Mouse (Mus musculus) CH12.LX (cell line): ENCODE results near the gene Lrmda. TPM values are rescaled to one million over a fixed set of nuclear protein-coding genes. Genes with fewer than 3 reads are reported as not detected.

Experiments
- DNase-seq: peaks from one replicate; pipeline ENCODE4 v3.0.0-alpha.2; 2013; ENCODE audit errors: extremely low read depth
- H3K27ac ChIP-seq: 2 replicates; pipeline ENCODE4 v1.5.1; 2012; ENCODE audit warnings: low read depth, mild to moderate bottlenecking, control low read depth, moderate library complexity; ENCODE audit not compliant: insufficient read depth
- H3K27me3 ChIP-seq: replicated peaks from 2 replicates; pipeline ENCODE3; 2012; ENCODE audit warnings: inconsistent platforms
- H3K36me3 ChIP-seq, 2 experiments: replicated peaks in 1 of 2; 2 replicates each; pipeline versions ENCODE3 to v1.6.1; 2012; ENCODE audit warnings: inconsistent platforms in 1 of 2, low read length in 1 of 2, mild to moderate bottlenecking in 1 of 2, mixed read lengths in 1 of 2, moderate library complexity in 1 of 2; ENCODE audit not compliant: control insufficient read depth in 1 of 2, insufficient read depth in 1 of 2
- H3K4me1 ChIP-seq, 2 experiments: 2 replicates each; pipeline ENCODE4 v1.6.1; 2012; ENCODE audit warnings: inconsistent platforms in 1 of 2, moderate library complexity in 1 of 2; ENCODE audit not compliant: insufficient read depth in 2 of 2, control insufficient read depth in 1 of 2
- H3K4me2 ChIP-seq: 2 replicates; pipeline ENCODE4 v1.6.1; 2012; ENCODE audit warnings: low read depth, mild to moderate bottlenecking, control low read depth; ENCODE audit not compliant: poor library complexity, insufficient read depth, severe bottlenecking
- H3K4me3 ChIP-seq, 3 experiments: fragments of 150-350 bp in 1 of 3; sonication (generic) in 1 of 3; replicated peaks in 1 of 3; 2 replicates each; pipeline versions ENCODE3 to v1.5.1; 2011 to 2012; ENCODE audit warnings: low read depth in 2 of 3, low read length in 2 of 3, mild to moderate bottlenecking in 2 of 3, moderate library complexity in 2 of 3, control low read depth in 1 of 3, improper control_type of control experiment in 1 of 3, inconsistent platforms in 1 of 3, mixed read lengths in 1 of 3; ENCODE audit not compliant: poor library complexity in 1 of 3
- H3K79me2 ChIP-seq: replicated peaks from 2 replicates; pipeline ENCODE4 v1.6.1; 2012; ENCODE audit warnings: mild to moderate bottlenecking, moderate library complexity; ENCODE audit not compliant: control insufficient read depth, poor library complexity, insufficient read depth, severe bottlenecking; ENCODE audit errors: extremely low read depth
- H3K9ac ChIP-seq: 2 replicates; pipeline ENCODE4 v1.6.1; 2012; ENCODE audit warnings: low read depth, mild to moderate bottlenecking, control low read depth, moderate library complexity; ENCODE audit not compliant: insufficient read depth
- H3K9me3 ChIP-seq: replicated peaks from 2 replicates; pipeline ENCODE3; 2012; ENCODE audit warnings: low read length, inconsistent platforms, mixed read lengths
- BHLHE40 ChIP-seq: IDR thresholded peaks from 2 replicates; pipeline ENCODE4 v1.6.1; 2011; ENCODE audit warnings: mild to moderate bottlenecking, low read depth, low read length, improper control_type of control experiment
- CTCF ChIP-seq, 2 experiments: IDR thresholded peaks in 1 of 2; conservative IDR thresholded peaks in 1 of 2; 2 replicates each; pipeline ENCODE4 v1.5.1; 2011 to 2012; ENCODE audit warnings: low read depth in 2 of 2, low read length in 2 of 2, improper control_type of control experiment in 1 of 2, inconsistent platforms in 1 of 2, mild to moderate bottlenecking in 1 of 2, moderate library complexity in 1 of 2
- ELF1 ChIP-seq: IDR thresholded peaks from 2 replicates; pipeline ENCODE4 v1.6.1; 2014; ENCODE audit warnings: low read depth, mild to moderate bottlenecking, inconsistent platforms, low read length, improper control_type of control experiment
- ETS1 ChIP-seq: conservative IDR thresholded peaks from 2 replicates; pipeline ENCODE4 v1.6.1; 2012; ENCODE audit warnings: low read depth, mild to moderate bottlenecking, inconsistent platforms, low read length, improper control_type of control experiment, moderate library complexity
- GABPA ChIP-seq: IDR thresholded peaks from 2 replicates; pipeline ENCODE4 v1.6.1; 2012; ENCODE audit warnings: low read depth, low read length, improper control_type of control experiment, inconsistent platforms; ENCODE audit not compliant: insufficient replicate concordance
- HCFC1 ChIP-seq: IDR thresholded peaks from 2 replicates; pipeline ENCODE4 v1.6.1; 2012; ENCODE audit warnings: low read depth, mild to moderate bottlenecking, inconsistent platforms, low read length, improper control_type of control experiment
- JUND ChIP-seq: conservative IDR thresholded peaks from 2 replicates; pipeline ENCODE4 v1.6.1; 2011; ENCODE audit warnings: low read depth, low read length, improper control_type of control experiment
- KAT2A ChIP-seq: IDR thresholded peaks from 2 replicates; pipeline ENCODE4 v1.6.1; 2012; ENCODE audit warnings: low read length, improper control_type of control experiment, inconsistent platforms; ENCODE audit not compliant: insufficient replicate concordance
- MAFK ChIP-seq: IDR thresholded peaks from 2 replicates; pipeline ENCODE4 v1.6.1; 2011; ENCODE audit warnings: low read length, improper control_type of control experiment; ENCODE audit not compliant: insufficient replicate concordance
- MAX ChIP-seq: IDR thresholded peaks from 2 replicates; pipeline ENCODE4 v1.6.1; 2011; ENCODE audit warnings: low read length, improper control_type of control experiment
- MAZ ChIP-seq: IDR thresholded peaks from 2 replicates; pipeline ENCODE4 v1.6.1; 2012; ENCODE audit warnings: low read depth, mild to moderate bottlenecking, inconsistent platforms, low read length, improper control_type of control experiment, moderate library complexity
- MEF2A ChIP-seq: IDR thresholded peaks from 2 replicates; pipeline ENCODE4 v1.6.1; 2014; ENCODE audit warnings: low read depth, mild to moderate bottlenecking, inconsistent platforms, low read length, improper control_type of control experiment, borderline replicate concordance
- MXI1 ChIP-seq: IDR thresholded peaks from 2 replicates; pipeline ENCODE4 v1.6.1; 2011; ENCODE audit warnings: mild to moderate bottlenecking, low read depth, low read length, improper control_type of control experiment
- NELFE ChIP-seq: IDR thresholded peaks from 2 replicates; pipeline ENCODE4 v1.6.1; 2011; ENCODE audit warnings: low read depth, low read length, improper control_type of control experiment
- NRF1 ChIP-seq: IDR thresholded peaks from 2 replicates; pipeline ENCODE4 v1.6.1; 2014; ENCODE audit warnings: low read depth, mild to moderate bottlenecking, inconsistent platforms, low read length, improper control_type of control experiment, moderate library complexity
- PAX5 ChIP-seq: IDR thresholded peaks from 2 replicates; pipeline ENCODE4 v1.6.1; 2012; ENCODE audit warnings: low read length, inconsistent platforms, mixed read lengths
- POLR2A ChIP-seq: IDR thresholded peaks from 2 replicates; pipeline ENCODE4 v1.6.1; 2011; ENCODE audit warnings: low read depth, mild to moderate bottlenecking, improper control_type of control experiment, low read length
- RAD21 ChIP-seq: IDR thresholded peaks from 2 replicates; pipeline ENCODE4 v1.6.1; 2011; ENCODE audit warnings: low read depth, mild to moderate bottlenecking, low read length, improper control_type of control experiment, moderate library complexity
- SIN3A ChIP-seq: IDR thresholded peaks from 2 replicates; pipeline ENCODE4 v1.6.1; 2012; ENCODE audit warnings: low read length, improper control_type of control experiment, inconsistent platforms
- TBP ChIP-seq: conservative IDR thresholded peaks from 2 replicates; pipeline ENCODE4 v1.6.1; 2011; ENCODE audit warnings: low read depth, low read length, improper control_type of control experiment
- USF1 ChIP-seq: IDR thresholded peaks from 2 replicates; pipeline ENCODE4 v1.6.1; 2014; ENCODE audit warnings: low read depth, mild to moderate bottlenecking, inconsistent platforms, low read length, improper control_type of control experiment
- USF2 ChIP-seq: conservative IDR thresholded peaks from 2 replicates; pipeline ENCODE4 v1.6.1; 2011; ENCODE audit warnings: low read depth, low read length, improper control_type of control experiment
- ZKSCAN1 ChIP-seq: IDR thresholded peaks from 2 replicates; pipeline ENCODE4 v1.6.1; 2012; ENCODE audit warnings: low read depth, inconsistent platforms, low read length, improper control_type of control experiment, borderline replicate concordance
- ZMIZ1 ChIP-seq: IDR thresholded peaks from 2 replicates; pipeline ENCODE4 v1.6.1; 2012; ENCODE audit warnings: low read depth, mild to moderate bottlenecking, inconsistent platforms, low read length, improper control_type of control experiment
- ZNF384 ChIP-seq: IDR thresholded peaks from 2 replicates; pipeline ENCODE4 v1.6.1; 2012; ENCODE audit warnings: low read depth, low read length, improper control_type of control experiment, inconsistent platforms
- dilution Hi-C: fragments of 300-500 bp; cut with MboI; formaldehyde crosslinking; loops from 2 replicates; pipeline ENCODE4 v1.14.3; 2020; ENCODE audit warnings: low sequenced_read_pairs; ENCODE audit not compliant: extremely low pct_unique_long_range_greater_than_20kb, extremely low pct_ligation_motif_present
- in situ Hi-C: fragments of 300-500 bp; cut with MboI; formaldehyde crosslinking; loops from 3 replicates; pipeline ENCODE4 v1.14.3; 2019; ENCODE audit warnings: low sequenced_read_pairs, low pct_ligation_motif_present, low pct_unique_long_range_greater_than_20kb, mixed read lengths
- polyA plus RNA-seq: library from polyadenylated mRNA; unstranded; fragments of >175 nt; gene quantifications from 2 replicates; pipeline ENCODE4 v1.2.1, GENCODE M21; 2012; ENCODE audit warnings: low read depth; ENCODE audit not compliant: insufficient read length
- total RNA-seq, 2 experiments: library from RNA; depleted of rRNA; stranded (reverse); fragments of 300-350 nt in 1 of 2; fragments of >200 nt in 1 of 2; gene quantifications; 2 replicates each; pipeline ENCODE4 v1.2.3; 2012 to 2014

Lrmda gene
- total and polyA plus RNA-seq, 3 experiments = 0.89 to 3.7 (median 1.9) TPM

DNA sequence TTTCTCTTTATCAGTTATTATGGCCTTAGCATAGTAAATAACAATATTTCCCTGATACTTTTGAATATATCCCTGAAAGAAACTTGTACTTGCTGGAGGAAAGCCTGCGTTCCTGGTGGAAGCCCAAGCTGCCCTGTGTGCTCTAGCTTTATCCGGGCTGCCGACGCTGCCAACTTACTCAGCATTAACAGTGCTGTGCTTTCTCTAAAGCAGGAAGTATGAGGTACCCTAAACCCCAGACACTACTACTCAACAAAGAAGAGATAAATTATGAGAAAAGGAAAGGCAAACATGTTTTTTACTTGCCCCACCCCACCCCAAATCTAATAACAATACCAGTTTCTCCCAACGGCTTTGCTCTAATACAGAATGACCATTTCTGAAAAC lies 240.5 kb downstream of the Lrmda start:
- dilution Hi-C loops = no loop called here
- TF ChIP-seq SIN3A (no peak), PAX5 (no peak), JUND (no peak), ETS1 (no peak), BHLHE40 (no peak), ELF1 (no peak), CTCF (conservative IDR thresholded peaks at IDR 0.05 in 1 of 2, IDR thresholded peaks at IDR 0.05 in 1 of 2; ENCODE audit: low read depth in 2 of 2, low read length in 2 of 2) (no peak), HCFC1 (no peak), MAFK (no peak), KAT2A (no peak), ZNF384 (no peak), USF2 (no peak), ZKSCAN1 (no peak), MEF2A (no peak), MAZ (no peak), ZMIZ1 (no peak), NELFE (no peak), USF1 (no peak), MXI1 (no peak), MAX (no peak)

DNA sequence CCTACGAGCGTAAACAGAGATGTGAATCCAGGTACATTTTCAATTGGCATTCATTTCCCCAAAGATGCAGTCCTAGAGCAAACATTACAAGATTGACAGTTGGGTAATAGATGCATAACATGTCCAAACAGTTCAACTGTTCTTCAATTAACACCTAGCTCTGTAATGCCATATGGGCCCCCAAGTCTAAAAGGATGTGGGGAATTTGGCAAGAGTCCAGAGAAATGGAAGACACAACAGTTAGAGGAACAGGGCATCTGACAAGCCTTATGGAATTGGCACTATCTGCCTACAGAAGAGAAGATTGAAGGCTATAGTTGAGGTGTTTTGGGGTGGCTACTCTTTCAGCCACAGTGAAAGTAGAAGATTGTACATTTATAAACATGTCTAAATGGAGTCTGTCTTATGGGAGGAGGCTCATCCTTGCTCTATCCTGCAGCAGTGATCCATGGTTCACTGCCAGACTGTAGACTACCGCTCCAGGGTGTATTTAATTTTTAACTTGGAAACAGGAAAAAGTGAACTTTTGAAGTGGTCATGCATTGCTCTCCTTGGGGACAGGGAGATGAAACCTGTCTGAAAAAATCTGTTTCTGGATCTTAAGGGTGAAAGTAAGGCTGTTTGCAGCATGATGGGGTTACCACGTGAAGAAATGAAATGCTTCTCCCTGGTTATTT lies 245.9 kb downstream of the Lrmda start:
- Histone ChIP-seq H3K27ac (no peak overlapping the region), H3K9me3 (no peaks in the 10 kb centered on the region), H3K27me3 (no peaks in the 10 kb centered on the region), H3K79me2 (no peaks in the 10 kb centered on the region), H3K4me2 (no peak overlapping the region), H3K4me1 (no peaks in the 10 kb centered on the region), H3K4me3 (no peak overlapping the region), H3K9ac (no peak overlapping the region), H3K36me3 (no peaks in the 10 kb centered on the region)
- in situ Hi-C loops = no loop called here
- dilution Hi-C loops = no loop called here
- DNase-seq = no peak
- TF ChIP-seq JUND = no peak
- no peak for TF ChIP-seq CTCF (conservative IDR thresholded peaks at IDR 0.05 in 1 of 2, IDR thresholded peaks at IDR 0.05 in 1 of 2; ENCODE audit: low read depth in 2 of 2, low read length in 2 of 2)
- TF ChIP-seq TBP = no peak
- no peak for TF ChIP-seq NRF1
- TF ChIP-seq POLR2A = no peak
- no peak for TF ChIP-seq RAD21
- no peak for TF ChIP-seq ELF1
- no peak for TF ChIP-seq MAFK
- no peak for TF ChIP-seq HCFC1
- no peak for TF ChIP-seq MXI1
- TF ChIP-seq MAZ = no peak
- TF ChIP-seq GABPA = no peak

More for the DNA sequence above, 240.5 kb downstream of the Lrmda start:
- H3K9ac ChIP-seq = no peak overlapping the region
- H3K79me2 ChIP-seq = no peaks in the 10 kb centered on the region
- H3K4me2 ChIP-seq = no peak overlapping the region
- peaks cover 8 to 23% of the 10 kb centered on the region in 2 experiments for H3K4me1 ChIP-seq
- H3K27ac ChIP-seq = no peak overlapping the region
- no peak for DNase-seq
- no peaks in the 10 kb centered on the region for H3K9me3 ChIP-seq
- in situ Hi-C loops = no loop called here
- no peaks in the 10 kb centered on the region for H3K27me3 ChIP-seq
- no peaks in the 10 kb centered on the region for H3K36me3 ChIP-seq
- H3K4me3 ChIP-seq = no peak overlapping the region
